Mouse (Mus musculus): Measurements from ENCODE around the gene Olfr309. TPM values are rescaled to one million over a fixed set of nuclear protein-coding genes. Genes with fewer than 3 reads are reported as not detected.

Olfr309 gene
- total and polyA plus RNA-seq, 2 experiments from 2014 or later, result not detected

DNA sequence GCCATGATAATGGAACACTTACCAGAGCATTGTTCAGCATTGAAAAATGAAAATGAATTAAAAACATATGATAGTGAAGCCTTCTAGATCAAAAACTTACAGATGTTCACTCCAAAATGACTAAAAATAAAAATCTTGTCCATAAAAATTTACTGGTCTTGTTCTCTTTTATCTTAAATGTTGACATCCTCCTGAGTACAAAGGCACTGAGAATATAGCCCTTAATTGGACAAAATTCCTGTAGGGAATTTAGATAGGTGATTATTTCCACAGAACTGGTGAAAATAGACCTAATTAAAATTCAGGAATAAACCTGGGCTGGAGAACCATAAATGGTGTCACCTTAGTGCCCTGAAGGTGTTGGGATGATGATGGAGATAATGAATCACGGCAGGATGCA is 36.4 kb downstream of the Olfr309 start, which contains the start of gene Olfr310:
Gene Olfr310, minus strand, starts transcription at position 101 of the 400 bp plus-strand sequence.
- Histone ChIP-seq H3K4me2 (ENCODE audit: low read depth, low read length) (no peak within 1 kb of the TSS), H3K9me3 (ENCODE audit: low read length) (no peaks in the 10 kb centered on the region), H3K27me3 (ENCODE audit: insufficient read depth, low read length) (no peaks in the 10 kb centered on the region), H3K4me3 (ENCODE audit: low read length) (no peak within 1 kb of the TSS), H3K4me1 (ENCODE audit: insufficient read depth, low read length) (no peaks in the 10 kb centered on the region), H3K9ac (replicated peaks; ENCODE audit: low read length) (no peak within 1 kb of the TSS), H3K27ac (no peak within 1 kb of the TSS), H3K36me3 (ENCODE audit: insufficient read depth, low read length) (no peaks in the 10 kb centered on the region)
- no peak for TF ChIP-seq CTCF (IDR thresholded peaks at IDR 0.05; ENCODE audit: low read depth)
- no peak for ATAC-seq
- WGBS, result 64% methylated on average over 1 of the region's 1 CpGs
- DNase-seq (ENCODE audit: low spot score), result no peak

Small RNAs within 50 kb of the gene (microRNA-seq; reads per million reads assigned to microRNA genes)
- gene Gm23192, result 0 reads per million in 2 experiments

Other genes with a start within 250 kb of the Olfr309 start
- gene Vmn2r75, start 141.9 kb downstream of the Olfr309 start, total RNA-seq (2014; rRNA removed), result not detected in 2 replicates
- gene Vmn2r75, start 141.9 kb downstream of the Olfr309 start, polyA plus RNA-seq (2015; fragmentation: Nextera tagmentation; extraction: Ambion mirVana), result not detected in 2 replicates
- not detected in 2 replicates for gene Vmn2r76, start 67.4 kb downstream of the Olfr309 start, total RNA-seq (2014; rRNA removed)
- not detected in 2 replicates for gene Vmn2r76, start 67.4 kb downstream of the Olfr309 start, polyA plus RNA-seq (2015; fragmentation: Nextera tagmentation; extraction: Ambion mirVana)
- not detected in 2 replicates for gene Olfr310, start 36.5 kb downstream of the Olfr309 start, total RNA-seq (2014; rRNA removed)
- gene Olfr310, start 36.5 kb downstream of the Olfr309 start, polyA plus RNA-seq (2015; fragmentation: Nextera tagmentation; extraction: Ambion mirVana), result not detected in 2 replicates
- not detected in 2 replicates for gene Olfr308, start 11.9 kb upstream of the Olfr309 start, total RNA-seq (2014; rRNA removed)
- not detected in 2 replicates for gene Olfr308, start 11.9 kb upstream of the Olfr309 start, polyA plus RNA-seq (2015; fragmentation: Nextera tagmentation; extraction: Ambion mirVana)
- gene Olfr307, start 23.9 kb upstream of the Olfr309 start, total RNA-seq (2014; rRNA removed), result not detected in 2 replicates
- gene Olfr307, start 23.9 kb upstream of the Olfr309 start, polyA plus RNA-seq (2015; fragmentation: Nextera tagmentation; extraction: Ambion mirVana), result not detected in 2 replicates
- gene Olfr305, start 53.2 kb upstream of the Olfr309 start, total RNA-seq (2014; rRNA removed), result not detected in 2 replicates
- not detected in 2 replicates for gene Olfr305, start 53.2 kb upstream of the Olfr309 start, polyA plus RNA-seq (2015; fragmentation: Nextera tagmentation; extraction: Ambion mirVana)
- not detected in 2 replicates for gene Olfr304, start 73.0 kb upstream of the Olfr309 start, total RNA-seq (2014; rRNA removed)
- gene Olfr304, start 73.0 kb upstream of the Olfr309 start, polyA plus RNA-seq (2015; fragmentation: Nextera tagmentation; extraction: Ambion mirVana), result not detected in 2 replicates
- not detected in 2 replicates for gene Olfr303, start 84.1 kb upstream of the Olfr309 start, total RNA-seq (2014; rRNA removed)
- gene Olfr303, start 84.1 kb upstream of the Olfr309 start, polyA plus RNA-seq (2015; fragmentation: Nextera tagmentation; extraction: Ambion mirVana), result not detected in 2 replicates
- gene Olfr301, start 90.1 kb upstream of the Olfr309 start, total RNA-seq (2014; rRNA removed), result not detected in 2 replicates
- gene Olfr301, start 90.1 kb upstream of the Olfr309 start, polyA plus RNA-seq (2015; fragmentation: Nextera tagmentation; extraction: Ambion mirVana), result not detected in 2 replicates
- gene Olfr299, start 146.2 kb upstream of the Olfr309 start, total RNA-seq (2014; rRNA removed), result not detected in 2 replicates
- gene Olfr299, start 146.2 kb upstream of the Olfr309 start, polyA plus RNA-seq (2015; fragmentation: Nextera tagmentation; extraction: Ambion mirVana), result not detected in 2 replicates
- not detected in 2 replicates for gene Olfr298, start 178.8 kb upstream of the Olfr309 start, total RNA-seq (2014; rRNA removed)
- not detected in 2 replicates for gene Olfr298, start 178.8 kb upstream of the Olfr309 start, polyA plus RNA-seq (2015; fragmentation: Nextera tagmentation; extraction: Ambion mirVana)
- gene Olfr297, start 206.3 kb upstream of the Olfr309 start, total RNA-seq (2014; rRNA removed), result not detected in 2 replicates
- not detected in 2 replicates for gene Olfr297, start 206.3 kb upstream of the Olfr309 start, polyA plus RNA-seq (2015; fragmentation: Nextera tagmentation; extraction: Ambion mirVana)